Mouse (Mus musculus) liver, postnatal 0 days (tissue): ENCODE data around the gene Olfr1441.

Experiments
- CTCF ChIP-seq: sonication (generic); IDR thresholded peaks from 2 replicates; pipeline ENCODE4 v1.5.1; 2016; ENCODE audit warnings: antibody characterized with exemption, low read depth
- EP300 ChIP-seq: IDR thresholded peaks from 2 replicates; pipeline ENCODE4 v1.6.1; 2016; ENCODE audit warnings: antibody characterized with exemption, low read depth, mild to moderate bottlenecking

- TF ChIP-seq EP300 (no peak), CTCF (no peak)
Measured at GRCm38 (mm10) chr19:12472381-12472976, 55.2 kb downstream of the Olfr1441 start.
